8 mouse cellular contexts compared by ENCODE assay signal in the genomic region with DNA sequence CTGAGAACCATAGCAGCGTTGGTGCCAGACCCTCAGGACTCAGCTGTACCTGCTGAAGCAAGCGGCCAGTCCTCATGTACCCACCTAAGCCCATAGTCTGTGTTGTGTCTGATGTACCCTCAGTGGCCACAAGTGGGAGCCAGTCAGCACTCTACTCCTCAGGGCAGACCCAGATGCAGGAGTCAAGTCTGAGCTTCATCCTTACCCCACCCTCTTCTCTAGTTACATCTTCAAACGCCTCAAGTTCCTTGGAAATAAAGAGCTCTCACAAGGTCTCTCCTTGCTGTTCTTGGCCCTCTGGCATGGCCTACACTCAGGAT. TPM values are rescaled to one million over a fixed set of nuclear protein-coding genes. Genes with fewer than 3 reads are reported as not detected.
DNase-seq lines count a peak whose midpoint lies in the region; ATAC-seq and TF ChIP-seq lines count a peak whose summit lies in the region.

No protein-coding gene starts in this region.

- peak; percentile 80 for TF ChIP-seq CTCF in gastrocnemius, adult 2 months (IDR thresholded peaks at IDR 0.05)

- H3K4me3 ChIP-seq in gastrocnemius, adult 2 months, result no peak overlapping the region
- H3K4me3 ChIP-seq in intestine, embryonic 16.5 days (ENCODE audit: low read length), result no peak overlapping the region
- no peak overlapping the region for H3K4me3 ChIP-seq in limb, embryonic 12.5 days (replicated peaks)
- no peak overlapping the region for H3K4me3 ChIP-seq in midbrain, embryonic 14.5 days (replicated peaks; ENCODE audit: low read depth, low read length)

- ATAC-seq in intestine, embryonic 16.5 days, result peak; percentile 55
- peak; percentile 27; the same call in 1 of the 2 replicates for ATAC-seq in limb, embryonic 12.5 days (ENCODE audit: insufficient number of reproducible peaks, insufficient read depth, low FRiP score, low TSS enrichment, low read depth)
- peak; percentile 59; the same call in 1 of the 2 replicates for ATAC-seq in midbrain, embryonic 14.5 days (ENCODE audit: low FRiP score, low TSS enrichment)

- peak; percentile 71 to 75 for DNase-seq in left cerebral cortex, adult 18-20 months (ENCODE audit: low spot score in 2 of 2)
- DNase-seq in left cerebral cortex, adult 11 months (ENCODE audit: low spot score), result no peak
- peak; percentile 71 to 77 for DNase-seq in cerebellum, postnatal 36 days
- DNase-seq in gastrocnemius, adult 2 months, result peak; percentile 74
- peak; percentile 79 for DNase-seq in midbrain, embryonic 14.5 days
- DNase-seq in spleen, postnatal 36 days (ENCODE audit: low spot score in 2 of 2), result peak; percentile 74 to 77

- H3K9me3 ChIP-seq in intestine, embryonic 16.5 days (ENCODE audit: control insufficient read depth, low read length), result no peaks in the 10 kb centered on the region
- no peaks in the 10 kb centered on the region for H3K9me3 ChIP-seq in limb, embryonic 12.5 days
- no peaks in the 10 kb centered on the region for H3K9me3 ChIP-seq in midbrain, embryonic 14.5 days (ENCODE audit: control insufficient read depth, low read length)

- H3K4me2 ChIP-seq in intestine, embryonic 16.5 days (ENCODE audit: low read depth, low read length), result no peak overlapping the region
- no peak overlapping the region for H3K4me2 ChIP-seq in limb, embryonic 12.5 days
- H3K4me2 ChIP-seq in midbrain, embryonic 14.5 days (ENCODE audit: low read length), result no peak overlapping the region

- H3K4me1 ChIP-seq in intestine, embryonic 16.5 days (ENCODE audit: control insufficient read depth, insufficient read depth, low read length), result no peaks in the 10 kb centered on the region; the same call in 1 of the 2 replicates
- H3K4me1 ChIP-seq in limb, embryonic 12.5 days (replicated peaks), result no peaks in the 10 kb centered on the region
- H3K4me1 ChIP-seq in midbrain, embryonic 14.5 days (ENCODE audit: control insufficient read depth, insufficient read depth, low read length), result no peaks in the 10 kb centered on the region

- H3K27ac ChIP-seq in gastrocnemius, adult 2 months, result no peak overlapping the region
- no peak overlapping the region for H3K27ac ChIP-seq in intestine, embryonic 16.5 days (ENCODE audit: low read length)
- no peak overlapping the region for H3K27ac ChIP-seq in limb, embryonic 12.5 days
- H3K27ac ChIP-seq in midbrain, embryonic 14.5 days (replicated peaks; ENCODE audit: low read depth, low read length), result no peak overlapping the region

- H3K36me3 ChIP-seq in intestine, embryonic 16.5 days (ENCODE audit: control insufficient read depth, insufficient read depth, low read length), result peaks cover 21% of the 10 kb centered on the region
- H3K36me3 ChIP-seq in limb, embryonic 12.5 days, result peaks cover 88% of the 10 kb centered on the region
- peaks cover 71% of the 10 kb centered on the region for H3K36me3 ChIP-seq in midbrain, embryonic 14.5 days (ENCODE audit: control insufficient read depth, insufficient read depth, low read length)

- H3K9ac ChIP-seq in intestine, embryonic 16.5 days (ENCODE audit: low read depth, low read length), result no peak overlapping the region
- H3K9ac ChIP-seq in limb, embryonic 12.5 days (replicated peaks), result no peak overlapping the region
- no peak overlapping the region for H3K9ac ChIP-seq in midbrain, embryonic 14.5 days (replicated peaks; ENCODE audit: low read length)

- intact Hi-C loops in gastrocnemius, adult 2 months (cut with DNase I), result loop anchor here (5.0 kb wide), 1 partner anchor 40 kb away; the partner anchor contains the start of gene Lpcat3

- 42% methylated on average over 3 of the region's 3 CpGs for WGBS in intestine, embryonic 16.5 days
- WGBS in limb, embryonic 12.5 days, result 44% methylated on average over 3 of the region's 3 CpGs
- WGBS in midbrain, embryonic 14.5 days, result 54% methylated on average over 3 of the region's 3 CpGs

- H3K27me3 ChIP-seq in intestine, embryonic 16.5 days (replicated peaks; ENCODE audit: control insufficient read depth, insufficient read depth, low read length), result no peaks in the 10 kb centered on the region
- H3K27me3 ChIP-seq in limb, embryonic 12.5 days, result no peaks in the 10 kb centered on the region
- H3K27me3 ChIP-seq in midbrain, embryonic 14.5 days (ENCODE audit: control insufficient read depth, insufficient read depth, low read length), result no peaks in the 10 kb centered on the region

RNA-seq across cellular contexts. Expression of gene Emg1, which starts 9.2 kb away (rescaled TPM):
- 10 to 100 TPM; 45.7 to 49.1 TPM for total RNA-seq in left cerebral cortex, adult 18-20 months (2021)
- total RNA-seq in gastrocnemius, adult 2 months (2021), result 10 to 100 TPM; 57.7 to 71.8 TPM
- polyA plus RNA-seq in intestine, embryonic 16.5 days (2015; fragmentation: Nextera tagmentation; extraction: Ambion mirVana), result 202 and 222 TPM in 2 replicates
- 199 and 219 TPM in 2 replicates for polyA plus RNA-seq in limb, embryonic 12.5 days (2016; fragmentation: Nextera tagmentation; extraction: Ambion mirVana)
- polyA plus RNA-seq in midbrain, embryonic 14.5 days (2014; fragmentation: Nextera tagmentation; extraction: Ambion mirVana), result 111 and 120 TPM in 2 replicates

RNA-seq across cellular contexts. Expression of gene Phb2, which starts 9.4 kb away (rescaled TPM):
- 100 to 1,000 TPM; 115 to 117 TPM for total RNA-seq in left cerebral cortex, adult 18-20 months (2021)
- total RNA-seq in gastrocnemius, adult 2 months (2021), result 100 to 1,000 TPM; 142 to 184 TPM
- polyA plus RNA-seq in intestine, embryonic 16.5 days (2015; fragmentation: Nextera tagmentation; extraction: Ambion mirVana), result 471 and 489 TPM in 2 replicates
- 358 and 367 TPM in 2 replicates for polyA plus RNA-seq in limb, embryonic 12.5 days (2016; fragmentation: Nextera tagmentation; extraction: Ambion mirVana)
- 249 and 250 TPM in 2 replicates for polyA plus RNA-seq in midbrain, embryonic 14.5 days (2014; fragmentation: Nextera tagmentation; extraction: Ambion mirVana)

RNA-seq across cellular contexts. Expression of gene Ptpn6, which starts 35.8 kb away (rescaled TPM):
- total RNA-seq in left cerebral cortex, adult 18-20 months (2021), result 1 to 10 TPM; 2.5 to 5.1 TPM
- under 1 TPM; 0.61 to 0.87 TPM for total RNA-seq in gastrocnemius, adult 2 months (2021)
- polyA plus RNA-seq in intestine, embryonic 16.5 days (2015; fragmentation: Nextera tagmentation; extraction: Ambion mirVana), result 20.4 and 22.5 TPM in 2 replicates
- 6.0 and 6.4 TPM in 2 replicates for polyA plus RNA-seq in limb, embryonic 12.5 days (2016; fragmentation: Nextera tagmentation; extraction: Ambion mirVana)
- 2.1 and 5.6 TPM in 2 replicates for polyA plus RNA-seq in midbrain, embryonic 14.5 days (2014; fragmentation: Nextera tagmentation; extraction: Ambion mirVana)

RNA-seq across cellular contexts. Expression of gene Grcc10, which starts 38.4 kb away (rescaled TPM):
- 100 to 1,000 TPM; 321 to 335 TPM for total RNA-seq in left cerebral cortex, adult 18-20 months (2021)
- 100 to 1,000 TPM; 145 to 182 TPM for total RNA-seq in gastrocnemius, adult 2 months (2021)
- 309 and 334 TPM in 2 replicates for polyA plus RNA-seq in intestine, embryonic 16.5 days (2015; fragmentation: Nextera tagmentation; extraction: Ambion mirVana)
- polyA plus RNA-seq in limb, embryonic 12.5 days (2016; fragmentation: Nextera tagmentation; extraction: Ambion mirVana), result 479 and 511 TPM in 2 replicates
- 689 and 844 TPM in 2 replicates for polyA plus RNA-seq in midbrain, embryonic 14.5 days (2014; fragmentation: Nextera tagmentation; extraction: Ambion mirVana)

RNA-seq across cellular contexts. Expression of gene Lpcat3, which starts 39.9 kb away (rescaled TPM):
- total RNA-seq in left cerebral cortex, adult 18-20 months (2021), result 10 to 100 TPM; 20.1 to 20.6 TPM
- total RNA-seq in gastrocnemius, adult 2 months (2021), result 10 to 100 TPM; 14.6 to 19.0 TPM
- polyA plus RNA-seq in intestine, embryonic 16.5 days (2015; fragmentation: Nextera tagmentation; extraction: Ambion mirVana), result 195 and 219 TPM in 2 replicates
- 46.9 and 49.1 TPM in 2 replicates for polyA plus RNA-seq in limb, embryonic 12.5 days (2016; fragmentation: Nextera tagmentation; extraction: Ambion mirVana)
- polyA plus RNA-seq in midbrain, embryonic 14.5 days (2014; fragmentation: Nextera tagmentation; extraction: Ambion mirVana), result 31.9 and 34.6 TPM in 2 replicates
